Mouse (Mus musculus): Measurements from ENCODE around the gene Olfr568. TPM values are rescaled to one million over a fixed set of nuclear protein-coding genes. Genes with fewer than 3 reads are reported as not detected.

The Olfr568 gene
- not detected in 2 replicates for polyA plus RNA-seq (2012; rRNA removed)

GRCm38 (mm10) chr7:102876822-102877221 is at the start of gene Olfr568:
Olfr568 (plus strand) TSS chr7:102877122.

GRCm38 (mm10) chr7:102858665-102859064 is 18.3 kb upstream of the Olfr568 start, which contains the start of gene Olfr566:
Olfr566 (minus strand) TSS chr7:102858765.

GRCm38 (mm10) chr7:102890782-102891181 is 13.9 kb downstream of the Olfr568 start, which contains the start of gene Olfr569:
Olfr569 (minus strand) TSS chr7:102890882.

GRCm38 (mm10) chr7:102917032-102917875 is 40.3 kb downstream of the Olfr568 start, which contains the start of gene Olfr571:
Olfr571 (minus strand) TSS chr7:102917536.

GRCm38 (mm10) chr7:102924109-102924508 is 47.2 kb downstream of the Olfr568 start, which contains the start of gene Olfr572:
Olfr572 (plus strand) TSS chr7:102924409.

Other genes with a start within 250 kb of the Olfr568 start
- gene Olfr554, start 238.7 kb upstream of the Olfr568 start, polyA plus RNA-seq (2012; rRNA removed), result not detected in 2 replicates
- not detected in 2 replicates for gene Olfr555, start 218.3 kb upstream of the Olfr568 start, polyA plus RNA-seq (2012; rRNA removed)
- not detected in 2 replicates for gene Olfr556, start 212.2 kb upstream of the Olfr568 start, polyA plus RNA-seq (2012; rRNA removed)
- gene Trim68, start 189.8 kb upstream of the Olfr568 start, polyA plus RNA-seq (2012; rRNA removed), result 3.2 and 3.4 TPM in 2 replicates
- gene Olfr557, start 181.2 kb upstream of the Olfr568 start, polyA plus RNA-seq (2012; rRNA removed), result not detected in 2 replicates
- gene Olfr558, start 174.9 kb upstream of the Olfr568 start, polyA plus RNA-seq (2012; rRNA removed), result 0.02 TPM in 2 replicates
- gene Olfr33, start 158.1 kb upstream of the Olfr568 start, polyA plus RNA-seq (2012; rRNA removed), result not detected in 2 replicates
- gene Olfr559, start 149.6 kb upstream of the Olfr568 start, polyA plus RNA-seq (2012; rRNA removed), result not detected in 2 replicates
- not detected in 2 replicates for gene Olfr560, start 117.8 kb upstream of the Olfr568 start, polyA plus RNA-seq (2012; rRNA removed)
- gene Olfr78, start 117.7 kb upstream of the Olfr568 start, polyA plus RNA-seq (2012; rRNA removed), result 0.24 and 0.48 TPM in 2 replicates
- gene Olfr561, start 105.9 kb upstream of the Olfr568 start, polyA plus RNA-seq (2012; rRNA removed), result 0.05 TPM in 1 of 2 replicates, not detected in the other
- gene Olfr564, start 73.6 kb upstream of the Olfr568 start, polyA plus RNA-seq (2012; rRNA removed), result not detected in 2 replicates
- gene Olfr566, start 18.4 kb upstream of the Olfr568 start, polyA plus RNA-seq (2012; rRNA removed), result not detected in 2 replicates
- not detected in 2 replicates for gene Olfr569, start 13.8 kb downstream of the Olfr568 start, polyA plus RNA-seq (2012; rRNA removed)
- gene Olfr570, start 17.5 kb downstream of the Olfr568 start, polyA plus RNA-seq (2012; rRNA removed), result not detected in 2 replicates
- not detected in 2 replicates for gene Olfr571, start 40.4 kb downstream of the Olfr568 start, polyA plus RNA-seq (2012; rRNA removed)
- not detected in 2 replicates for gene Olfr572, start 47.3 kb downstream of the Olfr568 start, polyA plus RNA-seq (2012; rRNA removed)
- gene Olfr573-ps1, start 65.5 kb downstream of the Olfr568 start, polyA plus RNA-seq (2012; rRNA removed), result not detected in 2 replicates
- gene Olfr574, start 71.3 kb downstream of the Olfr568 start, polyA plus RNA-seq (2012; rRNA removed), result not detected in 2 replicates
- not detected in 2 replicates for gene Olfr575, start 81.7 kb downstream of the Olfr568 start, polyA plus RNA-seq (2012; rRNA removed)
- not detected in 2 replicates for gene Olfr576, start 85.5 kb downstream of the Olfr568 start, polyA plus RNA-seq (2012; rRNA removed)
- not detected in 2 replicates for gene Olfr577, start 98.8 kb downstream of the Olfr568 start, polyA plus RNA-seq (2012; rRNA removed)
- gene Olfr578, start 112.2 kb downstream of the Olfr568 start, polyA plus RNA-seq (2012; rRNA removed), result not detected in 2 replicates
- gene Olfr582, start 160.9 kb downstream of the Olfr568 start, polyA plus RNA-seq (2012; rRNA removed), result not detected in 2 replicates
- gene Olfr583, start 174.2 kb downstream of the Olfr568 start, polyA plus RNA-seq (2012; rRNA removed), result not detected in 2 replicates
- not detected in 2 replicates for gene Olfr584, start 204.8 kb downstream of the Olfr568 start, polyA plus RNA-seq (2012; rRNA removed)
- gene Olfr585, start 220.6 kb downstream of the Olfr568 start, polyA plus RNA-seq (2012; rRNA removed), result not detected in 2 replicates
- not detected in 2 replicates for gene Olfr586, start 248.5 kb downstream of the Olfr568 start, polyA plus RNA-seq (2012; rRNA removed)

Data from liver, embryonic 18 days (tissue).